Mouse (Mus musculus) cerebellum, adult 2 months (tissue): ENCODE results near the gene Tpcn1.

Experiments used
- CTCF ChIP-seq: fragments of 200-500 bp; IDR thresholded peaks from 2 replicates; pipeline ENCODE4 v1.5.1; 2011; ENCODE audit warnings: low read depth, mild to moderate bottlenecking, control low read depth, low read length, moderate library complexity, borderline replicate concordance; ENCODE audit not compliant: insufficient read depth
- POLR2A ChIP-seq: fragments of 200-500 bp; IDR thresholded peaks from 2 replicates; pipeline ENCODE4 v1.6.1; 2011; ENCODE audit warnings: low read length, control low read depth, borderline replicate concordance; ENCODE audit not compliant: insufficient read depth

DNA sequence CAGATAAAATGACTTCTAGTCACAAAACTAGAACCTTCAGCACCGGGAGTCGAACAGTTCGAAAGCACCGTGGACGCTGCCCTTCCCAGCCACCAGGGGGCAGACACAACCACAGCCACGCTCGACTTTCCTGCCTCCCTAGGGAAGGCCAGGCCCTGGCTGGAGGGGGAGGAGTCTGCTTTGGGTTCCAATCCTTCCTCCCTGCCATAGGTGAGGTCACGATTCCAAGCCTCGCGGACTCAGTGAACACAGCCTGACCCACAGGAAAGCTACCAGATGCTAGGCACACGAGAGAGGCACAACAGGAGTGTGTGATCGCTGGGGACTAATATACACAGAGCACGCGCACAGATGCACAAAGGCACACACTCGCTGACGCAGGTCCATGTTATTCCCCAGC lies 83.1 kb downstream of the Tpcn1 start:
- TF ChIP-seq POLR2A (no peak), CTCF (peak; percentile 89)
